Mouse (Mus musculus): ENCODE results near the gene Prss57.
"Not testable (repeated sequence)": the region's sequence is repeated elsewhere in the genome, so short reads cannot be mapped to it uniquely, and the experiment has no call there.

Gene Prss57

GRCm38 (mm10) chr10:79781139-79781538 lies 9.6 kb downstream of the Prss57 start:
- no peak for DNase-seq (ENCODE audit: low read depth)

- DNase-seq (ENCODE audit: low read depth), result no peak
Observed at GRCm38 (mm10) chr10:79780664-79781015, 10.1 kb downstream of the Prss57 start.

DNA sequence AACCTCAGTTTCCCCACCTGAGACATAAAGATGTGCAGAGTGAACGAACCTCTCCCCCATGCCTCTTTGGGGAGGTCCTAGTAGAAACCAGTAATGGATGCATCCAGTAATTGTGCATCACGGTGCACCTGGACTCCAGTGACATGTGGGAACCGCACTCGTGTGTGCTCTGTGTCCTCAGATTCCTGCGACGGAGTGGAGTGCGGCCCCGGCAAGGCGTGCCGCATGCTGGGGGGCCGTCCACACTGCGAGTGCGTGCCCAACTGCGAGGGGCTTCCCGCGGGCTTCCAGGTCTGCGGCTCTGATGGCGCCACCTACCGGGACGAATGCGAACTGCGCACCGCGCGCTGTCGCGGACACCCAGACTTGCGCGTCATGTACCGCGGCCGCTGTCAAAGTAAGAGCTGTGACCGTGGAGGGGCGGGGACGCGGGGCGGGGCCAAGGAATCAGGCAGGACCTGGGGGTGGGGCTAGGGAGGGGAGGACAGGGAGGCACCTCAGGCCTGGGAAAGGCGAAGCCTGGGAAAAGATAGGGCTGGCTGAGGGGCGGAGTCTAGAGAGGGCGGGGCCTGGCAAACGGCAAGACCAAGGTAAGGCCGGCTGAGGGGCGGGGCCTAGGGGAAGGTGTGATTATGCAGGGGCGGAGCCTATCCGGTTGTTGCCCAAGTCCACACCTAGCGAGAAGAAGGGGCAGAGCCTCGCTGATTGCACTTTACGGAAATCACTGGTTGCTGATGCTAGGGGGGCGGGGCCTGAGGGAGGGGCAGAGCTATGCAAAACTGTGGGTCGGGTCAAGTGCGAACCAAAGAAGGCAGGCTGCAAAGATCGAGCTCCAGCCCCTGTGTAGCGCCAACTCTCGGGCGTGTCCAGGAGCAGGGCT lies 10.7 kb downstream of the Prss57 start:
- DNase-seq (ENCODE audit: low read depth), result peak; percentile 60

- DNase-seq (ENCODE audit: low read depth), result no peak
Observed at GRCm38 (mm10) chr10:79779193-79779592, 11.6 kb downstream of the Prss57 start.

DNA sequence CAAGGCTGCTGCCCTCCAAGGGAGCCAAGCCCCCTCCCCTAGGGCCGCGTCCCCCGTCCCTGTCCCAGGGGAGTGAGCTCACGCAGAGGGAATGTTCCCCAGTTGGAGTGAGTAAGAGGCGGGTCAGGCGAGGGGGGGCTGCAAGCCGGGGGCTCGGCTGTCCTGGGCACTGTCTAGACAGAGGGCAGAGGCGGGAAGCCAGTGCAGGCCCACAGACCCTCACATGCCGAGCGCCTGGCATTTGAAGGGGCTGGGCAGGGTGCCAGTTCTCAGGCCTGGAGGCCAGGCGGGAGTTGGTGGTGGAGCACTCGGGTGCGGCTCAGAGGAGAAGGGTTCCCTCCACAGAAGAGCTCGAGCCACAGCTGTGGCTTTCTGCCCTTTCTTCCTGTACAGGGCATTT lies 12.8 kb downstream of the Prss57 start:
- DNase-seq (ENCODE audit: low read depth), result peak; percentile 75

- DNase-seq (ENCODE audit: low read depth), result no peak
Observed at GRCm38 (mm10) chr10:79777103-79777531, 13.6 kb downstream of the Prss57 start, which contains the start of gene Fstl3. Fstl3 (plus strand) TSS chr10:79777272.

DNA sequence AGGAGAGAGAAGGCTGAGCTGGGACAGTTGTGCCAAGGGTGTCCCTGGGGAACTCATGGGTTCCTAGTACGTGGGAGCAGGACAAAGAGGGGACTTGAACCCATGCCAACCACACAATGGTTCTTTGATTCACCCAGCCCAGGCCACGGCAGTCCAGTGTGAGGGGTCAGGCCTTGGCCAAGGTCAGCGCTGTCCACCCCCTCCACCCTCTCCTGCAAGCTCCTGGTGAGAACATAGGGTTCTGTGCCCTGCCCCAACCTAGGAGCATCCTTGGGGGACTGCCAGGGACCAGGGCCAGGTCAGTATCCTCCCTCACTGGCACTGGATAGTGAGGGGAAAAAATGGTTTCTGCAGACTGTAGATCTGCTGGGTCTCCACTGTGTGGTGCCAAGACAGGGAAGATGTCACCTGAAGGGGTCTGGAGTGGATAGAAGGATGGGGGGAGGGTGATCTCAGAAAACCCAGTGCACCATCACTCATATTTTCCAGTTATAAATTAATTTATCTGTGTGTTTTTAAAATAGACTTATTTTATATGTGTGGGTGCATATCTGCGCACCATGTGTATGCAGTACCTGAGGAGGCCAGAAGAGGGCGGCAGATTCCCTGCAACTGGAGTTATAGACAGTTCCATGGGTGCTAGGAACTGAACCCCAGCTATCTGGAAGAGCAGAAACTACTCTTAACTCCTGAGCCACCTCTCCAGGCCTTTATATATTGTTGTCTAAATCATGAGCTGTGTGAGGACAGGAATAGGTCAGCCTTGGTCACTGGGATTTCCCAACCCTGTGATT lies 16.1 kb downstream of the Prss57 start:
- DNase-seq (ENCODE audit: low read depth), result no peak

- no peak for DNase-seq (ENCODE audit: low read depth)
Observed at GRCm38 (mm10) chr10:79773208-79773607, 17.6 kb downstream of the Prss57 start.

- DNase-seq (ENCODE audit: low read depth), result no peak
Observed at GRCm38 (mm10) chr10:79772320-79772719, 18.4 kb downstream of the Prss57 start.

DNA sequence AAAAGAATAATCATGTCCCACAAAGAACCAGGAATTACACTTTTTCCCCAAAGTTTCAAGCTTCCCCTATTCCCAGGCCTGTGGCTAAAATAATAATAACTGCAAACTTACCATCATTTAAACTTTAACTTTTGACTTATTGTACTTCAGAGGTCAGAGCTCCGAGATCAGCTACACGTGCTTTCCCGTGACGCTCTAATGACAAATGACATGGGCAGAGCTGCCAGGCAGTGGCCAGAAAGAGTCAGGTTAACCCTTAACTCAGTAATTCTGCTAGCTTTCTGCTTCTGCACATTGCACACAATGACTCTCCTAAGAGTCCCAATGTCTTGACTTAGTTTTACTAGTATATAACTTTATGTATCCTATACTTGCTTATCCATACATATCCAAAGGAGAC lies 21.4 kb downstream of the Prss57 start:
- no peak for DNase-seq (ENCODE audit: low read depth)

DNA sequence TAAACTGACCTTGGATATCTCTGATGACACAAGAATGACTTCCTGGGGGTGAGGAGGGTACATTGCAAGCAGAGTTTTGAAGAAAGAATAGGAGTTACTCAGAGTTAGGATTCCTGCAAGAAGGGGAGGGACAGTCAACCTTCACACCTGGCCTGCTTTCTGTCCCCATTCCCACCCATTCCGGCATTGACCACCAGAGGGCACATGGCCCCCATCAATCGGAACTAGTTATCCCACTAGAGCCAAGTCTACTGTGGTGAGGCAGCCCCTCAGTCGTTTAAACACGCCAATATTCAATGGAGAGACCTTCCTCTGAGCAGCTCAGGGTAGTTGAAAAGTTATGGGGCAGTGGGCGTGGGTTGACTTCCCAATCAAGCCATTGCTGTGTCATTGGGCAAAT lies 22.4 kb downstream of the Prss57 start:
- DNase-seq (ENCODE audit: low read depth), result peak; percentile 22

GRCm38 (mm10) chr10:79767372-79768244 lies 23.2 kb downstream of the Prss57 start:
- peak; percentile 82 for DNase-seq (ENCODE audit: low read depth)

DNA sequence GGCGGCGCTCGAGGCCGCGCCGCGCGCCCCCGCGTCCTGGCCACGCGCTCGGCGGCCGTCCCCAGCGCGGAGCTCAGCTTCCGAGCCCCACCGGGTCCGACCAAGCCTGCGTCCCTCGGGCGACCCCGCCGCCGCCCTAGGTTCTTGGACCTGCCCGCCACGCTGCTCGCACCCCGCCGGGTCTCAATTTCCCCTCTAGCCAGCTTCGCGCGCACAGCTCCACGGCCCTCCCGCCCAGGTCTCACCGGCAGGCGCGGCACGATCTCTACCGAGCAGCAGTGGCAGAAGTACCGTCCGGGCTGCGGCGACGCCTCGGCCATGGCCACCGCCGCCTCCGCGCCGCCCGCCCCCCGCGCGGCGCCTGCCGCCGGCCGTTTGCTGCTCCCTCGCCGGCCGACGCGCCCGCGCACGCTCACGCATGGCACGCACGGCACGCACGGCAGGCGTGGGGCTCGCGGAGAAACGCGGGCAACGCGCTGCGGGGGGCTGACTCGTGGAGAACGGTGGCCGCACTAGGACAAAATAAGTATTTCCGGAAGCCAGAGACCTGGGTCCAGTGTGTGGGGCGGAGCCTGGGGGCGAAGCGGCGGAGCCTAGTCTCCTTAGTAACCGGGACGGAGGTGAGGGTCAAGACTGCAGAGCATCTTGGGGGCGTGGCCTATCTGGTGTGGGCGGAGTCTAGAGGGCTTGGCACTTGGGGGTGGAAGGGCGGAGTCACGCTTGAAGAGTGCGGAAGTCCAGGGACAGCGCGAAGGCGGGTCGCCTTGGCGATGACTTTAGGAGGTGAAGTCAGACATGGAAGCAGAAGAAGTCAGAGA lies 24.0 kb downstream of the Prss57 start, which contains the start of gene Rnf126:
Gene Rnf126 (minus strand): TSS at position 445 of the 818 bp plus-strand sequence.
- DNase-seq (ENCODE audit: low read depth), result peak; percentile 99

- DNase-seq (ENCODE audit: low read depth), result no peak
Observed at GRCm38 (mm10) chr10:79766001-79766507, 24.7 kb downstream of the Prss57 start.

GRCm38 (mm10) chr10:79765228-79765745 lies 25.5 kb downstream of the Prss57 start:
- DNase-seq (ENCODE audit: low read depth), result no peak

DNA sequence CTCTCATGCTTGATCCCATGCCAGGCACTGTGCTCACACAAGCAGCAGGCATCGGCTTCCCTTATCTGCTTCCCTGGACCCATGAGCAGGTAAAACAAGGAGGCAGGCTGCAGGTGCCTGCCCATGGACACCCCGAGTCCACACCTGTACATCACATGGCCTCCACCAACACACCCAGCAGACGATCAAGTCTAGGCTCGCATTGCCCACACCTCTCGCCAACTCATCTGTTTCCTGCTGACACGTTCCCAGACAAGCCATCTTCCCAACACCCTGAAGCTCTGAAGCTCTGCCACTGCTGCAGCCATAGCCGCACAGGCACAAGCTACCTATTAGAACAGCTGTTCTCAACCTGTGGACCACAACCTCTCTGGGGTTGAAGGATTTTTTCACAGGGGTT lies 26.5 kb downstream of the Prss57 start:
- no peak for DNase-seq (ENCODE audit: low read depth)

DNA sequence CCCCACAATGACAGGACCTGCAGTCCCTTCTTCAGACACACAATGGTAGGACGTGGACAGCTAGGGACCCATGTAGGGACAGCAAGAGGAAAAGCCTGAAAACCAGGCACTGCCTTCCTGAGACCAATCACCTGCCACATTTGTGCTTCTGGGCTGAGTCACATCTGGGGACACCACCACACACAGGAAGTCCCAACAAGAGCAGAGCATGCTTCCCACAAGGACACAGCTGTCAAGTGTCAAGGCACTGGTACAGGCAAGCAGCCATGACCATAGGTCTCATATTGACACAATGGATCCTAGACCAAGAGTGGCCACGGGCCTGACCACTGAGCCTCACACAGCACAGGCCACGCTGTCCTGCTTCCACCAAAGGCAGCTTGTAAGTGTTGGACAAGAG lies 27.9 kb downstream of the Prss57 start:
- no peak for DNase-seq (ENCODE audit: low read depth)

DNA sequence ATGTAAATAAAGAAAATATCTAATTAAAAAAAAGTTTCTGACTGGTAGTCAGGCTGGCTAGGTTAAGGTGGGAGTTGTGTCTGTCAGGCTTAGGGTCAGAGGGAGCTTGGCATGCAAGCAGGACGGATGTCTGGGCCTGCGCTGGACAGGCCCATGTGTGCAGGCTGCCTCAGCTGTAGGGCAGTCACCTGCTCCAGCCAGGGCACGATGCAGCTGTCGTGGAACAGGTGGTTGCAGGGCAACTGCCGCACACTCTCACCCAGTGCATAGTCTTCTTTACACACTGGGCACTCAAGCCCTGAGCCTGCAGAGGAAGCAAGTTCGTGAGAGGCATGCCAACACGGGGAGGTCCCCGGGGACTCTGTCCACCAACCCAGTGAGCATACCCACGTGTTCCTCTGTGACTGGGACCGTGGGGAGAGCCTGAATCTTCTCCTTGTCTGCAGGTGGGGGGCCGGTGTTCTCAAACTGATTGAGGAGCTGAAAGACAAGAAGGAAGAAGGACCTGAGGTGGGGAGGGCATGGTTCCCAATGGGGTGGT lies 30.1 kb downstream of the Prss57 start:
- DNase-seq (ENCODE audit: low read depth), result no peak

- DNase-seq (ENCODE audit: low read depth), result not testable (repeated sequence)
Observed at GRCm38 (mm10) chr10:79759675-79760074, 31.1 kb downstream of the Prss57 start.

- DNase-seq (ENCODE audit: low read depth), result no peak
Observed at GRCm38 (mm10) chr10:79756660-79757059, 34.1 kb downstream of the Prss57 start.
